Mouse (Mus musculus): ENCODE measurements around the gene Sell. TPM values are rescaled to one million over a fixed set of nuclear protein-coding genes. Genes with fewer than 3 reads are reported as not detected.

Gene Sell
- polyA plus RNA-seq, 1 experiment: 0.12 TPM

GRCm38 (mm10) chr1:164075416-164075815, 13.6 kb downstream of the Sell start:
- no peak for TF ChIP-seq POLR2A (IDR thresholded peaks at IDR 0.05; ENCODE audit: borderline replicate concordance, extremely low read depth, insufficient read depth, insufficient read length, poor library complexity, severe bottlenecking)
- no peak for TF ChIP-seq CTCF (IDR thresholded peaks at IDR 0.05; ENCODE audit: borderline replicate concordance, extremely low read depth, insufficient read depth, insufficient read length)
- no peak for DNase-seq (ENCODE audit: low read depth)

GRCm38 (mm10) chr1:164076441-164076840, 14.7 kb downstream of the Sell start:
- TF ChIP-seq POLR2A (IDR thresholded peaks at IDR 0.05; ENCODE audit: borderline replicate concordance, extremely low read depth, insufficient read depth, insufficient read length, poor library complexity, severe bottlenecking) (no peak), CTCF (IDR thresholded peaks at IDR 0.05; ENCODE audit: borderline replicate concordance, extremely low read depth, insufficient read depth, insufficient read length) (no peak)
- DNase-seq (ENCODE audit: low read depth): no peak

- TF ChIP-seq POLR2A (IDR thresholded peaks at IDR 0.05; ENCODE audit: borderline replicate concordance, extremely low read depth, insufficient read depth, insufficient read length, poor library complexity, severe bottlenecking) (no peak), CTCF (IDR thresholded peaks at IDR 0.05; ENCODE audit: borderline replicate concordance, extremely low read depth, insufficient read depth, insufficient read length) (no peak)
- DNase-seq (ENCODE audit: low read depth): no peak
These were observed 15.2 kb downstream of the Sell start for GRCm38 (mm10) chr1:164077031-164077430.

GRCm38 (mm10) chr1:164078323-164078741, 16.6 kb downstream of the Sell start:
- no peak for DNase-seq (ENCODE audit: low read depth)
- TF ChIP-seq CTCF (IDR thresholded peaks at IDR 0.05; ENCODE audit: borderline replicate concordance, extremely low read depth, insufficient read depth, insufficient read length): no peak
- no peak for TF ChIP-seq POLR2A (IDR thresholded peaks at IDR 0.05; ENCODE audit: borderline replicate concordance, extremely low read depth, insufficient read depth, insufficient read length, poor library complexity, severe bottlenecking)

- no peak for TF ChIP-seq POLR2A (IDR thresholded peaks at IDR 0.05; ENCODE audit: borderline replicate concordance, extremely low read depth, insufficient read depth, insufficient read length, poor library complexity, severe bottlenecking)
- no peak for TF ChIP-seq CTCF (IDR thresholded peaks at IDR 0.05; ENCODE audit: borderline replicate concordance, extremely low read depth, insufficient read depth, insufficient read length)
- no peak for DNase-seq (ENCODE audit: low read depth)
These were observed 17.3 kb downstream of the Sell start for GRCm38 (mm10) chr1:164079091-164079490.

- DNase-seq (ENCODE audit: low read depth): no peak
- TF ChIP-seq POLR2A (IDR thresholded peaks at IDR 0.05; ENCODE audit: borderline replicate concordance, extremely low read depth, insufficient read depth, insufficient read length, poor library complexity, severe bottlenecking) (no peak), CTCF (IDR thresholded peaks at IDR 0.05; ENCODE audit: borderline replicate concordance, extremely low read depth, insufficient read depth, insufficient read length) (no peak)
These were observed 21.3 kb downstream of the Sell start for GRCm38 (mm10) chr1:164083046-164083445.

- no peak for TF ChIP-seq CTCF (IDR thresholded peaks at IDR 0.05; ENCODE audit: borderline replicate concordance, extremely low read depth, insufficient read depth, insufficient read length)
- no peak for TF ChIP-seq POLR2A (IDR thresholded peaks at IDR 0.05; ENCODE audit: borderline replicate concordance, extremely low read depth, insufficient read depth, insufficient read length, poor library complexity, severe bottlenecking)
- DNase-seq (ENCODE audit: low read depth): no peak
These were observed 25.0 kb downstream of the Sell start for GRCm38 (mm10) chr1:164086797-164087196.

- TF ChIP-seq POLR2A (IDR thresholded peaks at IDR 0.05; ENCODE audit: borderline replicate concordance, extremely low read depth, insufficient read depth, insufficient read length, poor library complexity, severe bottlenecking) (no peak), CTCF (IDR thresholded peaks at IDR 0.05; ENCODE audit: borderline replicate concordance, extremely low read depth, insufficient read depth, insufficient read length) (no peak)
- DNase-seq (ENCODE audit: low read depth): no peak
These were observed 26.1 kb downstream of the Sell start for GRCm38 (mm10) chr1:164087872-164088271.

GRCm38 (mm10) chr1:164096780-164097179, 35.0 kb downstream of the Sell start:
- TF ChIP-seq CTCF (IDR thresholded peaks at IDR 0.05; ENCODE audit: borderline replicate concordance, extremely low read depth, insufficient read depth, insufficient read length) (no peak), POLR2A (IDR thresholded peaks at IDR 0.05; ENCODE audit: borderline replicate concordance, extremely low read depth, insufficient read depth, insufficient read length, poor library complexity, severe bottlenecking) (no peak)
- DNase-seq (ENCODE audit: low read depth): no peak

- TF ChIP-seq POLR2A (IDR thresholded peaks at IDR 0.05; ENCODE audit: borderline replicate concordance, extremely low read depth, insufficient read depth, insufficient read length, poor library complexity, severe bottlenecking): no peak
- no peak for TF ChIP-seq CTCF (IDR thresholded peaks at IDR 0.05; ENCODE audit: borderline replicate concordance, extremely low read depth, insufficient read depth, insufficient read length)
- no peak for DNase-seq (ENCODE audit: low read depth)
These were observed 36.1 kb downstream of the Sell start for GRCm38 (mm10) chr1:164097911-164098310.

GRCm38 (mm10) chr1:164098372-164098771, 36.6 kb downstream of the Sell start:
- TF ChIP-seq POLR2A (IDR thresholded peaks at IDR 0.05; ENCODE audit: borderline replicate concordance, extremely low read depth, insufficient read depth, insufficient read length, poor library complexity, severe bottlenecking): no peak

GRCm38 (mm10) chr1:164109763-164110162, 48.0 kb downstream of the Sell start:
- TF ChIP-seq POLR2A (IDR thresholded peaks at IDR 0.05; ENCODE audit: borderline replicate concordance, extremely low read depth, insufficient read depth, insufficient read length, poor library complexity, severe bottlenecking): no peak
- no peak for TF ChIP-seq CTCF (IDR thresholded peaks at IDR 0.05; ENCODE audit: borderline replicate concordance, extremely low read depth, insufficient read depth, insufficient read length)
- DNase-seq (ENCODE audit: low read depth): no peak

More at GRCm38 (mm10) chr1:164098372-164098771, 36.6 kb downstream of the Sell start:
- peak; percentile 4 for DNase-seq (ENCODE audit: low read depth)

All from brain, embryonic 14.5 days (tissue).